In genomic region chr15:103169612-103170315, GRCm38 (mm10) we compare ENCODE assay signal across 7 mouse cellular contexts. TPM values are rescaled to one million over a fixed set of nuclear protein-coding genes. Genes with fewer than 3 reads are reported as not detected.
DNase-seq lines count a peak whose midpoint lies in the region; ATAC-seq and TF ChIP-seq lines count a peak whose summit lies in the region.

No protein-coding gene starts in this region.

- no peak for ATAC-seq in forebrain, embryonic 12.5 days (ENCODE audit: low FRiP score)
- no peak for ATAC-seq in liver, embryonic 12.5 days
- ATAC-seq in stomach, postnatal 0 days (ENCODE audit: low FRiP score, low TSS enrichment), result no peak

- H3K4me1 ChIP-seq in forebrain, embryonic 12.5 days, result peaks cover 32% of the 10 kb centered on the region
- H3K4me1 ChIP-seq in liver, embryonic 12.5 days, result peaks cover 33% of the 10 kb centered on the region
- H3K4me1 ChIP-seq in stomach, postnatal 0 days (replicated peaks; ENCODE audit: control insufficient read depth, insufficient read depth), result peaks cover 8% of the 10 kb centered on the region; the same call in 1 of the 2 replicates

- H3K9ac ChIP-seq in forebrain, embryonic 12.5 days, result peak overlapping the region; percentile 33; the same call in 1 of the 2 replicates
- no peak overlapping the region for H3K9ac ChIP-seq in liver, embryonic 12.5 days
- no peak overlapping the region for H3K9ac ChIP-seq in stomach, postnatal 0 days (ENCODE audit: low read length)

- no peaks in the 10 kb centered on the region for H3K36me3 ChIP-seq in forebrain, embryonic 12.5 days (replicated peaks)
- no peaks in the 10 kb centered on the region for H3K36me3 ChIP-seq in liver, embryonic 12.5 days
- H3K36me3 ChIP-seq in stomach, postnatal 0 days (ENCODE audit: control insufficient read depth, insufficient read depth, low read length), result no peaks in the 10 kb centered on the region

- DNase-seq in retina, postnatal 1 day, result peak; percentile 71
- no peak for DNase-seq in retina, embryonic 14.5 days (ENCODE audit: low spot score)
- no peak for DNase-seq in stomach, postnatal 0 days (ENCODE audit: low spot score)
- no peak for DNase-seq in urinary bladder, postnatal 4 days (ENCODE audit: low spot score in 2 of 2)
- DNase-seq in layer of hippocampus, adult 9-11 months, result no peak

- peak overlapping the region; percentile 76 for H3K4me2 ChIP-seq in forebrain, embryonic 12.5 days
- H3K4me2 ChIP-seq in liver, embryonic 12.5 days, result peak overlapping the region; percentile 70
- peak overlapping the region; percentile 87 for H3K4me2 ChIP-seq in stomach, postnatal 0 days (replicated peaks; ENCODE audit: low read depth)

- H3K9me3 ChIP-seq in forebrain, embryonic 12.5 days, result no peaks in the 10 kb centered on the region
- no peaks in the 10 kb centered on the region for H3K9me3 ChIP-seq in liver, embryonic 12.5 days (replicated peaks)
- no peaks in the 10 kb centered on the region for H3K9me3 ChIP-seq in stomach, postnatal 0 days (ENCODE audit: control insufficient read depth, low read length)

- WGBS in forebrain, embryonic 12.5 days, result 3% methylated on average over 26 of the region's 26 CpGs
- 10% methylated on average over 26 of the region's 26 CpGs for WGBS in liver, embryonic 12.5 days (ENCODE audit: insufficient replicate concordance)
- 19% methylated on average over 26 of the region's 26 CpGs for WGBS in stomach, postnatal 0 days

- no peak for TF ChIP-seq EP300 in stomach, postnatal 0 days (optimal IDR thresholded peaks at IDR 0.05)

- peak overlapping the region; percentile 45 for H3K4me3 ChIP-seq in forebrain, embryonic 12.5 days (replicated peaks)
- peak overlapping the region; percentile 50 for H3K4me3 ChIP-seq in liver, embryonic 12.5 days
- peak overlapping the region; percentile 53 for H3K4me3 ChIP-seq in stomach, postnatal 0 days (ENCODE audit: low read depth, low read length)

- H3K27ac ChIP-seq in forebrain, embryonic 12.5 days, result no peak overlapping the region
- H3K27ac ChIP-seq in liver, embryonic 12.5 days, result no peak overlapping the region
- H3K27ac ChIP-seq in stomach, postnatal 0 days (replicated peaks), result no peak overlapping the region

- no peak for TF ChIP-seq CTCF in stomach, postnatal 0 days (IDR thresholded peaks at IDR 0.05; ENCODE audit: low read depth)

- peaks cover 95% of the 10 kb centered on the region for H3K27me3 ChIP-seq in forebrain, embryonic 12.5 days
- H3K27me3 ChIP-seq in liver, embryonic 12.5 days (replicated peaks), result peaks cover 96% of the 10 kb centered on the region
- peaks cover under 1% of the 10 kb centered on the region; the same call in 1 of the 2 replicates for H3K27me3 ChIP-seq in stomach, postnatal 0 days (ENCODE audit: control insufficient read depth, insufficient read depth, low read length)

RNA-seq across cellular contexts. Expression of gene Smug1, which starts 2.9 kb away (rescaled TPM):
- 24.6 and 27.4 TPM in 2 replicates for polyA plus RNA-seq in forebrain, embryonic 12.5 days (2016; fragmentation: Nextera tagmentation; extraction: Ambion mirVana)
- polyA plus RNA-seq in liver, embryonic 12.5 days (2016; fragmentation: Nextera tagmentation; extraction: Ambion mirVana), result 6.7 and 7.8 TPM in 2 replicates
- 10.6 and 11.2 TPM in 2 replicates for polyA plus RNA-seq in stomach, postnatal 0 days (2015; fragmentation: Nextera tagmentation; extraction: Ambion mirVana)
